11 mouse cellular contexts compared by ENCODE assay signal in genomic region chr15:11179751-11180169, GRCm38 (mm10).
DNase-seq lines count a peak whose midpoint lies in the region; ATAC-seq and TF ChIP-seq lines count a peak whose summit lies in the region.
"Had no signal": no experiment of that assay in that cellular context is flagged by ENCODE, and none has a peak within 500 bp of the region (broad histone marks: within the 10 kb centered on the region; RNA-seq: fewer than 3 reads in every experiment).

No protein-coding gene starts in this region.

- 53% methylated on average over 2 of the region's 2 CpGs for WGBS in midbrain, embryonic 15.5 days

- TF ChIP-seq CTCF in brain, embryonic 14.5 days (IDR thresholded peaks at IDR 0.05; ENCODE audit: borderline replicate concordance, extremely low read depth, insufficient read depth, insufficient read length) = no peak

- H3K9me3 ChIP-seq in midbrain, embryonic 15.5 days = no peaks in the 10 kb centered on the region

- TF ChIP-seq POLR2A in brain, embryonic 14.5 days (IDR thresholded peaks at IDR 0.05; ENCODE audit: borderline replicate concordance, extremely low read depth, insufficient read depth, insufficient read length, poor library complexity, severe bottlenecking) = no peak

- H3K9ac ChIP-seq in midbrain, embryonic 15.5 days = no peak overlapping the region

- no peaks in the 10 kb centered on the region for H3K36me3 ChIP-seq in midbrain, embryonic 15.5 days (replicated peaks)

- intact Hi-C loops in heart, postnatal 36 days (cut with DNase I) = no loop called here

- DNase-seq in heart, adult 8-10 months (ENCODE audit: low spot score) = peak; percentile 21
- DNase-seq in heart, postnatal 36 days = no peak
- DNase-seq in brain, embryonic 14.5 days (ENCODE audit: low read depth) = peak; percentile 65
- DNase-seq in forelimb bud, embryonic 11.5 days (ENCODE audit: low read depth, low spot score) = peak; percentile 80
- DNase-seq in Muller cell, postnatal 12 days (ENCODE audit: inconsistent ontology term) = no peak
- DNase-seq: cerebellum, postnatal 25 days; kidney, postnatal 10 days; lung, adult 18-20 months; thymus, postnatal 25 days had no signal

- H3K27ac ChIP-seq in midbrain, embryonic 15.5 days = no peak overlapping the region

- no peak overlapping the region for H3K4me3 ChIP-seq in midbrain, embryonic 15.5 days

- no peaks in the 10 kb centered on the region for H3K27me3 ChIP-seq in midbrain, embryonic 15.5 days (replicated peaks)

- ATAC-seq in midbrain, embryonic 15.5 days (replicated peaks) = peak; percentile 69
- no peak for ATAC-seq in granulocyte monocyte progenitor cell, adult 5-6 weeks (replicated peaks; ENCODE audit: poor library complexity, severe bottlenecking)

- H3K4me1 ChIP-seq in midbrain, embryonic 15.5 days = no peaks in the 10 kb centered on the region

- no peak overlapping the region for H3K4me2 ChIP-seq in midbrain, embryonic 15.5 days

Comparison
In these comparisons a context has a peak if more than half of its experiments do, and no peak if none do; other contexts are left out.
1. DNase-seq: peak in heart, adult 8-10 months (single experiment), brain, embryonic 14.5 days (single experiment) and forelimb bud, embryonic 11.5 days (single experiment); none in heart, postnatal 36 days (0 of 2) and Muller cell, postnatal 12 days (single experiment).